Mouse (Mus musculus) heart, postnatal 25 days (tissue): Measurements from ENCODE around the gene Pld6. TPM values are rescaled to one million over a fixed set of nuclear protein-coding genes. Genes with fewer than 3 reads are reported as not detected.

Experiments
- DNase-seq: peaks from one replicate; pipeline ENCODE4 v3.0.0; 2022; ENCODE audit warnings: low spot score
- intact Hi-C: fragments of 180-260 bp; cut with DNase I; formaldehyde crosslinking; loops from one replicate; pipeline ENCODE4 v1.15.1; 2025
- total RNA-seq, 2 experiments: library from RNA; stranded (reverse); gene quantifications; 2 replicates each; pipeline ENCODE4 v1.2.3; 2021

The Pld6 gene
- under 1 TPM; 0.18 to 0.42 TPM for total RNA-seq

GRCm38 (mm10) chr11:59787199-59787781 is at the start of gene Pld6:
Pld6 (minus strand) TSS chr11:59787645.
- no peak for DNase-seq
- intact Hi-C loops, result no loop called here

GRCm38 (mm10) chr11:59821625-59822024 is 34.2 kb upstream of the Pld6 start:
- intact Hi-C loops, result no loop called here
- DNase-seq, result no peak

- DNase-seq, result no peak
- intact Hi-C loops, result no loop called here
These were observed 30.5 kb upstream of the Pld6 start for GRCm38 (mm10) chr11:59817916-59818315.

- DNase-seq, result no peak
- intact Hi-C loops, result no loop called here
These were observed 28.1 kb upstream of the Pld6 start for GRCm38 (mm10) chr11:59815482-59816065.

- no peak for DNase-seq
- intact Hi-C loops, result no loop called here
These were observed 27.5 kb upstream of the Pld6 start for GRCm38 (mm10) chr11:59814936-59815335.

GRCm38 (mm10) chr11:59814311-59814710 is 26.9 kb upstream of the Pld6 start:
- intact Hi-C loops, result no loop called here
- DNase-seq, result no peak

GRCm38 (mm10) chr11:59813276-59813675 is 25.8 kb upstream of the Pld6 start:
- intact Hi-C loops, result no loop called here
- DNase-seq, result no peak

GRCm38 (mm10) chr11:59811211-59811610 is 23.8 kb upstream of the Pld6 start:
- no peak for DNase-seq
- intact Hi-C loops, result no loop called here

- no peak for DNase-seq
- intact Hi-C loops, result no loop called here
These were observed 23.2 kb upstream of the Pld6 start for GRCm38 (mm10) chr11:59810480-59811158.

GRCm38 (mm10) chr11:59809670-59810474 is 22.4 kb upstream of the Pld6 start, which contains the start of gene Flcn:
Flcn (minus strand) TSS chr11:59810016.
- intact Hi-C loops, result no loop called here

GRCm38 (mm10) chr11:59809071-59809669 is 21.7 kb upstream of the Pld6 start:
- intact Hi-C loops, result no loop called here
- DNase-seq, result no peak

More at GRCm38 (mm10) chr11:59809670-59810474, 22.4 kb upstream of the Pld6 start, which contains the start of gene Flcn:
- DNase-seq, result peak; percentile 71

GRCm38 (mm10) chr11:59808170-59808960 is 20.9 kb upstream of the Pld6 start:
- no peak for DNase-seq

GRCm38 (mm10) chr11:59805656-59806055 is 18.2 kb upstream of the Pld6 start:
- no peak for DNase-seq
- intact Hi-C loops, result no loop called here

More at GRCm38 (mm10) chr11:59808170-59808960, 20.9 kb upstream of the Pld6 start:
- intact Hi-C loops, result no loop called here

GRCm38 (mm10) chr11:59805256-59805655 is 17.8 kb upstream of the Pld6 start:
- intact Hi-C loops, result no loop called here

GRCm38 (mm10) chr11:59804409-59805110 is 17.1 kb upstream of the Pld6 start:
- DNase-seq, result no peak
- intact Hi-C loops, result no loop called here

More at GRCm38 (mm10) chr11:59805256-59805655, 17.8 kb upstream of the Pld6 start:
- DNase-seq, result no peak

- DNase-seq, result no peak
- intact Hi-C loops, result no loop called here
These were observed 16.1 kb upstream of the Pld6 start for GRCm38 (mm10) chr11:59803516-59803915.

GRCm38 (mm10) chr11:59801881-59802280 is 14.4 kb upstream of the Pld6 start:
- DNase-seq, result no peak
- intact Hi-C loops, result no loop called here

- intact Hi-C loops, result no loop called here
- DNase-seq, result no peak
These were observed 13.0 kb upstream of the Pld6 start for GRCm38 (mm10) chr11:59800412-59800811.

- DNase-seq, result no peak
- intact Hi-C loops, result no loop called here
These were observed 5.9 kb upstream of the Pld6 start for GRCm38 (mm10) chr11:59793390-59793789.
